Mouse (Mus musculus) megakaryocyte, embryonic 14.5 days (primary cell): ENCODE results near the gene Itpk1. TPM values are rescaled to one million over a fixed set of nuclear protein-coding genes. Genes with fewer than 3 reads are reported as not detected.

Source experiments
- H3K27me3 ChIP-seq: replicated peaks from 2 replicates; pipeline ENCODE3; 2012; ENCODE audit warnings: inconsistent platforms
- H3K36me3 ChIP-seq: replicated peaks from 2 replicates; pipeline ENCODE3; 2012; ENCODE audit warnings: low read length, inconsistent platforms, mixed read lengths
- H3K4me1 ChIP-seq: 2 replicates; pipeline ENCODE4 v1.6.1; 2012; ENCODE audit warnings: inconsistent platforms
- H3K4me3 ChIP-seq: replicated peaks from 2 replicates; pipeline ENCODE3; 2012; ENCODE audit warnings: moderate library complexity, mild to moderate bottlenecking, inconsistent platforms
- H3K9me3 ChIP-seq: 2 replicates; pipeline ENCODE4 v1.6.1; 2012; ENCODE audit warnings: inconsistent platforms
- FLI1 ChIP-seq: IDR thresholded peaks from 2 replicates; pipeline ENCODE4 v1.6.1; 2012; ENCODE audit warnings: low read length, inconsistent platforms, mixed read lengths
- GATA1 ChIP-seq: IDR thresholded peaks from 3 replicates; pipeline ENCODE4 v1.6.1; 2012; ENCODE audit warnings: mixed read lengths, low read length, inconsistent platforms, borderline replicate concordance
- polyA plus RNA-seq: library from polyadenylated mRNA; stranded (reverse); fragments of >175 nt; gene quantifications from 2 replicates; pipeline ENCODE4 v1.2.3, GENCODE M21; 2012; ENCODE audit warnings: low replicate concordance; ENCODE audit not compliant: insufficient read depth

Itpk1 gene
- polyA plus RNA-seq, 1 experiment: 19.2 TPM

DNA sequence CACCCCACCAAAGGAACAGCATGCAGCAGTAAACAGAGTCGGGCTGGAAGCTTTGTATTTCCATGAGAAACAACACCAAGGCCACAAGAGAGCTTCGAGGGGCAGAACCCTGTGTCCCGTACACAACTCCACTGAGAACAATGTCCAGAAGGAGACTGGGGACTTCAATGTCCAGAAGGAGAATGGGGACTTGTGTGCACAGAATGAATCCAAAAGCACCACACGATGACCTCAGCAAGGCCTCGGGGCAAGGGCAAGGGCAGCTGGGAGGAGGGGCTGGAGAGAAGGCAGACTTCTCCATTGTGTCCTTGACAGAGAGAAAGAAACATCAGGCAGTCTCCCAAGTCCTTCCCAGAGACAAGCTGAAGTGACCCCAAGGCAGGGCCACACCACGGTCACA, 25.9 kb downstream of the Itpk1 start:
- Histone ChIP-seq H3K27me3 (no peaks in the 10 kb centered on the region), H3K36me3 (peaks cover 41% of the 10 kb centered on the region), H3K4me1 (peaks cover 44% of the 10 kb centered on the region), H3K4me3 (no peak overlapping the region), H3K9me3 (no peaks in the 10 kb centered on the region)
- no peak for TF ChIP-seq FLI1
- no peak for TF ChIP-seq GATA1

GRCm38 (mm10) chr12:102677089-102677488, 27.6 kb downstream of the Itpk1 start:
- Histone ChIP-seq H3K27me3 (no peaks in the 10 kb centered on the region), H3K9me3 (no peaks in the 10 kb centered on the region), H3K36me3 (peaks cover 39% of the 10 kb centered on the region), H3K4me3 (no peak overlapping the region), H3K4me1 (peaks cover 52% of the 10 kb centered on the region)
- TF ChIP-seq GATA1 (no peak), FLI1 (no peak)

DNA sequence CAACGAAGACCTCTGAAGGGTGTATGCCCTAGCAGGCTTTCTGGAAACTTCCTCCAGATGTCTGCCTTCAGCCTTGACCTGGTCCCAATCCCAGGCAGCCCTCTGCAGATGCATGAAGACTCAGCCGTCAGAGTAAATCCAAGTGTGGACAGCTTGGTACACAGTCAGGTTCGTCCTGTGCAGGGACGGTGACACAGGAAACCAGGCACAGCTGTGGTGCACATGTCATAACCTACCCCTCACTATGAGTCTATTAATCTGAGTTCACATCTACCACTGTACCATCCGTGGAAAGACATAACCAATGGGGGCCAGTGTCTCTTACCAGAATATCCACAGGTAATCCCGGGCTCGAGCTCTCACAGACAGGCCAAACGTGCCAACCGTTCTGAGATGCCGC, 30.2 kb downstream of the Itpk1 start:
- Histone ChIP-seq H3K9me3 (no peaks in the 10 kb centered on the region), H3K36me3 (peaks cover 46% of the 10 kb centered on the region), H3K4me3 (no peak overlapping the region), H3K27me3 (no peaks in the 10 kb centered on the region), H3K4me1 (peaks cover 47% of the 10 kb centered on the region)
- no peak for TF ChIP-seq GATA1
- no peak for TF ChIP-seq FLI1

DNA sequence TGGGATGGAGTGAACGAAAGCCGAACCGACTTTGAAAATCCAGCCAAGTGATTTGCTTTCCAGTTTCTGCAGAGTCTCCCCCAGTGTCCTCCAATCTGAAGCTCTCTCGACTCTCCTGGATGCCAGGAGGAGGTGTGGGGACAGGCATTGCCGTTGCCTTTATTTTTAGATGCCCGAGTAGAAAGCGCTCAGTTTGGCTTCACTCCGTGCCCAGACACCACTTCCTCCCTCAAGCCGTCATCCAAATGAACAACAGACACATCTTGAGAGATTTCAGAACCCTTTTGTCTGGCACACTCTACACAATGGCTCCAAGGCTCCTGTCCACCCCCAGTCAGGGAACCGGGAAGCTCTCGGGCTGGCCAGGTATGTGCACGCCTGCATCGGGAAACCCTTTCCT, 30.6 kb downstream of the Itpk1 start:
- no peaks in the 10 kb centered on the region for H3K9me3 ChIP-seq
- H3K4me1 ChIP-seq: peaks cover 48% of the 10 kb centered on the region
- H3K27me3 ChIP-seq: no peaks in the 10 kb centered on the region
- TF ChIP-seq GATA1 (no peak), FLI1 (no peak)
- H3K36me3 ChIP-seq: peaks cover 46% of the 10 kb centered on the region
- H3K4me3 ChIP-seq: no peak overlapping the region

- TF ChIP-seq FLI1: no peak
- TF ChIP-seq GATA1: no peak
- Histone ChIP-seq H3K36me3 (peaks cover 51% of the 10 kb centered on the region), H3K27me3 (no peaks in the 10 kb centered on the region), H3K9me3 (no peaks in the 10 kb centered on the region), H3K4me1 (peaks cover 43% of the 10 kb centered on the region), H3K4me3 (no peak overlapping the region)
These were observed 31.6 kb downstream of the Itpk1 start for GRCm38 (mm10) chr12:102672857-102673839.

DNA sequence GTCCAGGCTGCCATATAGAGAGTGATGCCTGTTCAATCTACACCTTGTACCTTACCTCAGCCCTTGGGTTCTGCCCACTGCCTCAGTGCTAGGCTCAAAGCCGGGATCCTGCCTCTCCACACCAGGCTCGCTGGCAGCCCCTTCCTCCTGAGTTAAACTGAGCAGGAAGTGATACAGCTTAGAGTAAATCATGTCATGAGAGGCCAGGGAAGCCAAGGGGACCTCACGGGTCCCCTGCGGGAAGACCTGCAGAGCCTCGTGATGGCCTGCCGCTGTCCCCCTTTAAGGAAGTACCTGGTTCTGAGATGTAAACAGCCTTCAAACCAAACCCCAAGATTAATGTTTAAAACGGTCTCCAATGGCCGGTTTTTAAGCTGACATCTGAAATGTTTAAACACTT, 32.6 kb downstream of the Itpk1 start:
- no peaks in the 10 kb centered on the region for H3K9me3 ChIP-seq
- no peak overlapping the region for H3K4me3 ChIP-seq
- TF ChIP-seq FLI1: no peak
- TF ChIP-seq GATA1: no peak
- peaks cover 40% of the 10 kb centered on the region for H3K4me1 ChIP-seq
- no peaks in the 10 kb centered on the region for H3K27me3 ChIP-seq
- peaks cover 60% of the 10 kb centered on the region for H3K36me3 ChIP-seq

DNA sequence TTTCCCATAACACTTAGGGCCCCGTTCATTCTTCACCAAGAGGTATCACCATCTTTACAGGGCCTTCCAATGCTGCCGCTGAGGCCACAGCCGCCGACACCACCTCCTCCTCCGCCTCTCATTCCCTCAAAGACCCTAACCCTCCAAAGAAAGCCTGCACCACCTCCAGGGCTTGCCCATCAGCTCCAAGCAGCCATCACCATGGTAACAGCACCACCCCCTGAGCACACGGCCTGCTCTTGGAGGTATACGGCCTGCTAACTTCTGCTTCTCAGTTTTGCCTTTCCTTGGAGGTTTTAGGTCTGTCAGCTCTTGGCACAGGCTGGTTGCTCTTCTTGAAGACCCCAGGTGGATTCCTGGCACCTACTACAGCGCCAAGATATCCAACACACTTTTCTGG, 33.9 kb downstream of the Itpk1 start:
- no peaks in the 10 kb centered on the region for H3K27me3 ChIP-seq
- H3K4me1 ChIP-seq: peaks cover 45% of the 10 kb centered on the region
- peaks cover 66% of the 10 kb centered on the region for H3K36me3 ChIP-seq
- no peak overlapping the region for H3K4me3 ChIP-seq
- no peaks in the 10 kb centered on the region for H3K9me3 ChIP-seq
- TF ChIP-seq GATA1 (no peak), FLI1 (no peak)

GRCm38 (mm10) chr12:102665465-102666202, 39.1 kb downstream of the Itpk1 start:
- Histone ChIP-seq H3K4me3 (no peak overlapping the region), H3K4me1 (peaks cover 28% of the 10 kb centered on the region), H3K36me3 (peaks cover 49% of the 10 kb centered on the region), H3K27me3 (no peaks in the 10 kb centered on the region), H3K9me3 (no peaks in the 10 kb centered on the region)
- TF ChIP-seq GATA1 (no peak), FLI1 (no peak)

GRCm38 (mm10) chr12:102664052-102664448, 40.7 kb downstream of the Itpk1 start:
- Histone ChIP-seq H3K9me3 (no peaks in the 10 kb centered on the region), H3K4me3 (no peak overlapping the region), H3K4me1 (peaks cover 18% of the 10 kb centered on the region), H3K36me3 (peaks cover 47% of the 10 kb centered on the region), H3K27me3 (no peaks in the 10 kb centered on the region)
- TF ChIP-seq GATA1: no peak
